Mouse (Mus musculus) lung, embryonic 14.5 days (tissue): ENCODE data around the gene Svs1. TPM values are rescaled to one million over a fixed set of nuclear protein-coding genes. Genes with fewer than 3 reads are reported as not detected.

Experiments used
- ATAC-seq: fragments of 200-750 bp; cut with Nextera tagmentation; 2 replicates; pipeline ENCODE4 v1.8.0; 2017; ENCODE audit warnings: mild to moderate bottlenecking, moderate TSS enrichment, moderate library complexity; ENCODE audit not compliant: insufficient read depth
- DNase-seq: peaks from one replicate; pipeline ENCODE4 v3.0.0-alpha.2; 2015
- H3K27ac ChIP-seq: fragments of 300-500 bp; sonication (generic); 2 replicates; pipeline ENCODE4 v1.5.1; 2014; ENCODE audit warnings: low read depth, mild to moderate bottlenecking, moderate library complexity
- H3K27me3 ChIP-seq: fragments of 300-500 bp; sonication (generic); 2 replicates; pipeline ENCODE4 v1.6.1; 2014; ENCODE audit warnings: low read length, control low read depth; ENCODE audit not compliant: insufficient read depth
- H3K36me3 ChIP-seq: fragments of 300-500 bp; sonication (generic); 2 replicates; pipeline ENCODE4 v1.6.1; 2014; ENCODE audit warnings: control low read depth; ENCODE audit not compliant: insufficient read depth
- H3K4me1 ChIP-seq: fragments of 300-500 bp; sonication (generic); 2 replicates; pipeline ENCODE4 v1.6.1; 2014; ENCODE audit warnings: antibody characterized with exemption, control low read depth; ENCODE audit not compliant: insufficient read depth
- H3K4me2 ChIP-seq: fragments of 300-500 bp; sonication (generic); 2 replicates; pipeline ENCODE4 v1.6.1; 2014; ENCODE audit warnings: mild to moderate bottlenecking
- H3K4me3 ChIP-seq: fragments of 300-500 bp; sonication (generic); 2 replicates; pipeline ENCODE4 v1.5.1; 2014; ENCODE audit warnings: low read depth, low read length
- H3K9ac ChIP-seq: fragments of 300-500 bp; sonication (generic); 2 replicates; pipeline ENCODE4 v1.6.1; 2014
- H3K9me3 ChIP-seq: fragments of 300-500 bp; sonication (generic); 2 replicates; pipeline ENCODE4 v1.6.1; 2016; ENCODE audit warnings: low read depth, low read length, control low read depth
- CTCF ChIP-seq: IDR thresholded peaks from 2 replicates; pipeline ENCODE4 v1.5.1; 2016; ENCODE audit warnings: antibody characterized with exemption, low read depth
- WGBS: fragments of 180-500 bp; shearing (Covaris S2); extraction: QIAGEN DNeasy Blood & Tissue Kit; methylation state at CpG from one replicate; pipeline ENCODE4 v1.1.7; 2014; 5-methylcytosine and 5-hydroxymethylcytosine counted together
- polyA plus RNA-seq: library from polyadenylated mRNA; unstranded; fragments of >200 nt; fragmentation: Nextera tagmentation; extraction: Ambion mirVana; gene quantifications from 2 replicates; pipeline ENCODE4 v1.2.1, GENCODE M21; 2014

Svs1 gene
- not detected in 2 replicates for polyA plus RNA-seq

DNA sequence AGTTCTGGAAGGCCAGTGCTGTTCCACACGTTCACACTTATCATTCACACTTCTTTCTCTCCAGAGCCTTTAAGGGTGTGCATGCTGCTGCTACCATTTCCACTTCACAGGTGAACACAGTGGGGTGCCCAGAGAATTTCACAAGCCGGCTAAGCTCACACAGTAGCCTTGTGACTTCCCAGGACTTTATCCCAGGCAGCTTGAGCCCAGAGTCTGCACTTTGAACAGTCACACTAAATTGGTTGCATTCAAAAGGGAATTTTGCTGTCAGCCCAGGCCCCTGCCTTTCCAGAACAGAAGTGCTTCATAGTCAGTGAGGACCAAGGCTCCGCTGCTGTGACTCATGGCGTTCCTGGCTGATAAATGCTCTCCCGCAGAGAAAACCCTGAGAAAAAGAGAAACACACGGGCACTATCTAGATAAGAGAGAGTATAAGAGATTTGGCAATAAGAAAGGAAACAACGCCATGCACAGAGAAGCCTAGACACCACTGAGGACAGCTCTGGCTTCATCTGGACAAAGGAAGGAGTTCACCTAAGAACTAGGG lies at the start of gene Svs1:
Gene Svs1 (plus strand): TSS at position 418 of the 547 bp plus-strand sequence.
- no peak within 1 kb of the TSS for H3K27ac ChIP-seq
- H3K4me2 ChIP-seq = no peak within 1 kb of the TSS
- H3K27me3 ChIP-seq = no peaks in the 10 kb centered on the region
- 40% methylated on average over 7 of the region's 7 CpGs for WGBS
- ATAC-seq (no peak), DNase-seq (no peak)
- H3K36me3 ChIP-seq = no peaks in the 10 kb centered on the region
- no peak within 1 kb of the TSS for H3K9ac ChIP-seq
- H3K4me3 ChIP-seq = no peak within 1 kb of the TSS
- no peaks in the 10 kb centered on the region for H3K9me3 ChIP-seq
- no peak for TF ChIP-seq CTCF
- H3K4me1 ChIP-seq = no peaks in the 10 kb centered on the region

DNA sequence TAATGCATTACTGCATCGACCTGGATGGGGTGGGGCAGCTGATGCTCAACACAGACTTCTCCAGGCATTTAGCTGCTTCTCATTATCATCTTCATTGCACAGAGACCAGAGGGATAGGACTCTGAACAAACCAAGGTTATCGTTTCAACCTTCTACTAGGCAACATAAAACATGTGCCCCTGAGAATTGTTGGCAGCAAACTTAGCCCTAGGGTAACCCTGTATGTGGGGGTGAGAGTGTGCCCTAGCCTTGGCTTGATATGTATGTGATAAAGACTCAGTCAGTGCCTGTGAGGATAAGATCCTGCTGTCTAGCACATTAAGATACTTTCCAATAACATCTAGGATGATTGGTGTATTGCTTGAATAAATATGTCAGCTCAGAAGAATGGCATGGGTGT lies 37.1 kb upstream of the Svs1 start:
- Histone ChIP-seq H3K4me1 (no peaks in the 10 kb centered on the region), H3K9me3 (no peaks in the 10 kb centered on the region), H3K27me3 (no peaks in the 10 kb centered on the region), H3K36me3 (no peaks in the 10 kb centered on the region), H3K4me2 (no peak overlapping the region), H3K27ac (no peak overlapping the region), H3K4me3 (no peak overlapping the region), H3K9ac (no peak overlapping the region)
- WGBS = 66% methylated on average over 2 of the region's 2 CpGs
- no peak for DNase-seq
- no peak for ATAC-seq
- no peak for TF ChIP-seq CTCF

DNA sequence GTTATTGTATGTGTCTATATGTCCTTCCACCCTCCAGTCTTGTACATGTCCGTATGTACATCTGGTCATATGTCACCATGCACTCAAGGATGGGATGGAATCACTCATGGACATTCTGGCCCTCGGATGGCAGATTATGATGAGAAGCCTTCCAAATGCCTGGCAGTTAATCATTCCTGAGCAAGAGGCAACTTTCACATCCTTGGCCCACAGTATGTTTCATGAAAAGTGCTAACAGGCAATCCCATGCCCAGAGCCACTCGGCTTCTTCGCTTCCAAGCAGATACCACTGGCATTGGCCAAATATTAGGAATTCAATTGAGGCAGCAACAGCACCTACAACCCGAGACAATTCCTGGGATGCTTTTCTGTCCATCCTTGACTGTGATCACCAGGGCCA lies 36.0 kb upstream of the Svs1 start:
- Histone ChIP-seq H3K4me3 (no peak overlapping the region), H3K27ac (no peak overlapping the region), H3K27me3 (no peaks in the 10 kb centered on the region), H3K4me2 (no peak overlapping the region), H3K36me3 (no peaks in the 10 kb centered on the region), H3K9me3 (no peaks in the 10 kb centered on the region), H3K9ac (no peak overlapping the region), H3K4me1 (no peaks in the 10 kb centered on the region)
- WGBS = 83% methylated on average over 5 of the region's 5 CpGs
- no peak for DNase-seq
- ATAC-seq = no peak
- no peak for TF ChIP-seq CTCF

DNA sequence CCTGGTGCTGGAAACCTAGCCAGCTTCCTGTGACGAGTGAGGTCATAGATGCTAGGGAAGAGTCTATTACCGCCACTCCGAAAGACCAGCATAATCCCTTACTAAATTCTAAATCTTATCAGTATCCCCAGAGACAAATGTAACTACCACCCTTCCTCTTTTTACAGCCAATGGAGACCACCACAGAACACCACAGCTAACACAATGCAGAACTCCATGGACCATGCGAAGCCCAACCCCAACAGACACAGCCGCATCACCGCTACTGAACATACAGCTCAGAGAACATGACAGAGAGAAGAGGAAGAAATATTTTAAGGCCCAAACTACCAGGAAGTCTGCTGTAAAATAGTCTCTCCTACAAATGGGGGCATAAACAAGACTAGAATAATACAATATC lies 35.0 kb upstream of the Svs1 start:
- H3K9ac ChIP-seq = no peak overlapping the region
- no peak overlapping the region for H3K4me2 ChIP-seq
- 89% methylated on average over 6 of the region's 6 CpGs for WGBS
- H3K36me3 ChIP-seq = no peaks in the 10 kb centered on the region
- H3K27me3 ChIP-seq = no peaks in the 10 kb centered on the region
- ATAC-seq (no peak), DNase-seq (no peak)
- no peaks in the 10 kb centered on the region for H3K9me3 ChIP-seq
- TF ChIP-seq CTCF = no peak
- no peaks in the 10 kb centered on the region for H3K4me1 ChIP-seq
- H3K4me3 ChIP-seq = no peak overlapping the region
- H3K27ac ChIP-seq = no peak overlapping the region

DNA sequence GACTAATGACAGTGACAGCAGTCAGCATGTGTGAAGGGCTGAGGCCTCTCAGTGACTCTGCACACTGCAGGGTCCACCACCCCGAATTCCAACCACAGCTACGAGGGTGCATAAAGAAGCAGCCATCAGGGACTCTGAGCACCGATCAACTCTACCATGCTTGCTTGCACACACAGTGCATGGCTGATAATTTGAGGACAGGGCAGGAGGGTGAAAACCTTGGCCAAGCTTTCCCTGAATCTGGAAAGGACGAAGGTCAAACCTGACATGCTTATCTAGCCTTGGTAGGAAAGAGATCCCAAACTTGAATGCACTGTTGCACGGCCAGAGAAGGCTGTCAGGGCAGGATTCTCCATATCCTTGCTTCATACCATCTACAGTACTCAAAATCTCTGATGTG lies 33.4 kb upstream of the Svs1 start:
- Histone ChIP-seq H3K36me3 (no peaks in the 10 kb centered on the region), H3K4me2 (no peak overlapping the region), H3K4me3 (no peak overlapping the region), H3K27me3 (no peaks in the 10 kb centered on the region), H3K27ac (no peak overlapping the region), H3K4me1 (no peaks in the 10 kb centered on the region), H3K9ac (no peak overlapping the region), H3K9me3 (no peaks in the 10 kb centered on the region)
- no peak for TF ChIP-seq CTCF
- ATAC-seq (no peak), DNase-seq (no peak)
- 86% methylated on average over 5 of the region's 5 CpGs for WGBS

DNA sequence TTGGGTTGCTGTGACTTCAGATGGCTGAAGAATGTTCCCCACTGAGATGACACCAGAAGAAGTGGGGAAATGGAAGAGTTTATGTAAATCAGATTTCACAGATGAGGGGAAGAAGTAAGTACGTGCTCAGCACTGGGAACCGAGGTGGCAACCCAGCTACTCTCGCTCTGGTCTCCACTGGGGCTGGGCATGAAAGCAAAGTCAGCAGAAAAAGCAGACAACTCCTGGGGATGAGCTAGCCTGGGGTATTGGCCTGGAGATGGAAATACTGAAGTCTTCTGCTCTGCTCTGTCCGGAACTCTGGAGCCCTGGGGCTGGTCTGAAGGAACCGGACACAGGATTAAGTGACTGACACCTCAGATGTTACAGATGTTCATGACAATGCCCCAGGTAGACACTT lies 32.5 kb upstream of the Svs1 start:
- no peaks in the 10 kb centered on the region for H3K4me1 ChIP-seq
- WGBS = 81% methylated on average over 5 of the region's 5 CpGs

DNA sequence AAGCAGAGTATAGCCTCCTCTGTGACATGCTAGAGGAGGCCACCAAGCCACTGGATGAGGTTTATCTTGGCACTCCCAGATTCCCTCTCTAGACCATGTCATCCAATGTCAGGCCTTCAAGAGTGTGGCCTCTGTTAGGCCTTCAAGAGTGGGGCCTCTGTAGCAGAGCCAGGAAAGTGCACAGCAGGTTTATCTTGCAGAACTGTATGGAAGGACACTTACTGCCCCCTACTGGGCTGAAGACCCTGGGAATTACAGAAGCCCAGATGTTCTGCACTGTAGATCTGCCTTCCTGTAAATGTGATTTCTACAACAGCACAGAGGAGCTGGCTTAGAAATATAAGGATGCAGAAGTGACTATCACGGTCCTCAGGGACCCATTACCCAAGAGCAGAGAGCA lies 31.7 kb upstream of the Svs1 start:
- Histone ChIP-seq H3K27ac (no peak overlapping the region), H3K9me3 (no peaks in the 10 kb centered on the region), H3K4me3 (no peak overlapping the region), H3K9ac (no peak overlapping the region), H3K27me3 (no peaks in the 10 kb centered on the region), H3K4me1 (no peaks in the 10 kb centered on the region), H3K36me3 (no peaks in the 10 kb centered on the region), H3K4me2 (no peak overlapping the region)
- DNase-seq (peak; percentile 88), ATAC-seq (no peak; the same call in 1 of the 2 replicates)
- 27% methylated on average over 1 of the region's 1 CpGs for WGBS
- peak; percentile 76 for TF ChIP-seq CTCF

More for the DNA sequence above, 32.5 kb upstream of the Svs1 start:
- Histone ChIP-seq H3K27me3 (no peaks in the 10 kb centered on the region), H3K4me2 (no peak overlapping the region), H3K27ac (no peak overlapping the region), H3K9ac (no peak overlapping the region), H3K36me3 (no peaks in the 10 kb centered on the region), H3K4me3 (no peak overlapping the region), H3K9me3 (no peaks in the 10 kb centered on the region)
- TF ChIP-seq CTCF = no peak
- no peak for ATAC-seq
- DNase-seq = no peak

DNA sequence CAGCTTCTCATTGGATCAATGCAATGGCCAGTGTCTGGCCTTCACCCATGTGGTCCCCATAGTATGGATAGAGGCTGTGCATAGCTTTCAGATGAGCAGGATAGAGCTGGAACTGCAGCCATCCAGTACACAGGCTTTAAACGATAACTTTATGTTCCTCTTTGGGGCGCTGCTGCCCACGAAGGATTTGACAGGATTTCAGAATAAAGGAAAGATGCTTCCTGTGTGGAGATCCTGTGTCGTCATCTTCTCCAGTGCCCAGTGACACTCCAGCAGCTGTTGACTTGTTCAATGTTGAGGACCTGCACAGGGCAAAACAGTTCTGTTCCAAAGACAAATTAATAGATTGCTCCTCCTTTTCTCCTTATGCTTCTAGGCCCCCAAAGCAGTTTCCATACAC lies 29.9 kb upstream of the Svs1 start:
- no peaks in the 10 kb centered on the region for H3K36me3 ChIP-seq
- H3K4me1 ChIP-seq = no peaks in the 10 kb centered on the region
- H3K27ac ChIP-seq = no peak overlapping the region
- 82% methylated on average over 4 of the region's 4 CpGs for WGBS
- H3K9me3 ChIP-seq = no peaks in the 10 kb centered on the region
- no peak for ATAC-seq
- H3K4me3 ChIP-seq = no peak overlapping the region
- TF ChIP-seq CTCF = no peak
- no peak for DNase-seq
- H3K27me3 ChIP-seq = no peaks in the 10 kb centered on the region
- H3K4me2 ChIP-seq = no peak overlapping the region
- H3K9ac ChIP-seq = no peak overlapping the region
